Comparison of ENCODE assay signal across 24 mouse cellular contexts in genomic region chr17:26624999-26625398, GRCm38 (mm10).
"Had no signal": no experiment of that assay in that cellular context is flagged by ENCODE, and none has a peak within 500 bp of the region (broad histone marks: within the 10 kb centered on the region; RNA-seq: fewer than 3 reads in every experiment).

No protein-coding gene starts in this region.

- ATAC-seq: liver, embryonic 12.5 days; midbrain, embryonic 13.5 days; midbrain, embryonic 16.5 days had no signal

- H3K4me1 ChIP-seq: limb, embryonic 10.5 days; liver, embryonic 12.5 days; midbrain, embryonic 10.5 days; midbrain, embryonic 13.5 days; neural tube, embryonic 13.5 days had no signal

- H3K27ac ChIP-seq: kidney, postnatal 0 days; layer of hippocampus, adult 2 months; limb, embryonic 10.5 days; limb, embryonic 13.5 days; liver, embryonic 12.5 days; liver, embryonic 15.5 days; lung, embryonic 15.5 days; midbrain, embryonic 10.5 days; midbrain, embryonic 13.5 days; neural tube, embryonic 13.5 days; stomach, postnatal 0 days had no signal

- H3K9me3 ChIP-seq: limb, embryonic 10.5 days; limb, embryonic 13.5 days; liver, embryonic 12.5 days; liver, embryonic 15.5 days; lung, embryonic 15.5 days; megakaryocyte, embryonic 14.5 days; midbrain, embryonic 10.5 days; midbrain, embryonic 13.5 days; neural tube, embryonic 13.5 days had no signal

- H3K4me2 ChIP-seq: limb, embryonic 13.5 days; liver, embryonic 12.5 days; liver, embryonic 15.5 days; lung, embryonic 15.5 days; midbrain, embryonic 13.5 days; neural tube, embryonic 13.5 days had no signal

- H3K9ac ChIP-seq: limb, embryonic 13.5 days; liver, embryonic 12.5 days; liver, embryonic 15.5 days; lung, embryonic 15.5 days; midbrain, embryonic 13.5 days; neural tube, embryonic 13.5 days had no signal

- H3K27me3 ChIP-seq: limb, embryonic 13.5 days; liver, embryonic 12.5 days; liver, embryonic 15.5 days; lung, embryonic 15.5 days; megakaryocyte, embryonic 14.5 days; midbrain, embryonic 13.5 days; neural tube, embryonic 13.5 days had no signal

- H3K4me3 ChIP-seq: layer of hippocampus, adult 2 months; limb, embryonic 10.5 days; limb, embryonic 13.5 days; liver, embryonic 12.5 days; liver, embryonic 15.5 days; lung, embryonic 15.5 days; megakaryocyte, embryonic 14.5 days; midbrain, embryonic 10.5 days; midbrain, embryonic 13.5 days; myocyte; neural tube, embryonic 13.5 days had no signal

- DNase-seq: layer of hippocampus, adult 9-11 months; liver; lung, adult 18-20 months; lung, postnatal 10 days; lung, postnatal 36 days; retina, postnatal 1 day; right cerebral cortex, postnatal 25 days; thymus, adult 2 months; thymus, postnatal 14 days; thymus, postnatal 4 days had no signal
